Mouse (Mus musculus): Measurements from ENCODE around the gene Mapk12. TPM values are rescaled to one million over a fixed set of nuclear protein-coding genes. Genes with fewer than 3 reads are reported as not detected.

Mapk12 gene
- total and polyA plus RNA-seq, 2 experiments: 2.1 to 2.4 TPM

DNA sequence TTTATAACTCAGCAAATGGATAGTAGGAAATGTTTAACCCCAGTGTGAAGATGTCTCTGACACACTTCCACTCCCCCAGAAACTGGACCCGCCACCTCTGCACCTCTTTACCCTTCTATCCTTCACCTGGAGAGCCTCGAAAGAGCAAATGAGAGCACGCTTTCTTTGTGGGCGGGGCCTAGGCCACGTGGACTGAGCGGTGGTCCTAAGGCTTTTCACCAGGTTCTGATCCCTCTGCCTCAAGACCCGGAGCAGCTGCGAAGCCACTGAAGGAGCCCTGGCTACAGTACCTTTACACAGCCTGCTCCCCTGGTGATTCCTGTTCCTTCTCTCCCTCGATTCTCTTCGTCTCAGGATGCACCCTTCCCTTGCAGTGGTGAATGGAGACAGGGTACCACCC is 7.0 kb upstream of the Mapk12 start:
- peaks cover 2% of the 10 kb centered on the region; the same call in 1 of the 2 replicates for H3K4me1 ChIP-seq (ENCODE audit: control insufficient read depth, insufficient read depth, low read length)
- peaks cover 22% of the 10 kb centered on the region for H3K27me3 ChIP-seq (ENCODE audit: control insufficient read depth, insufficient read depth, low read length)
- TF ChIP-seq POLR2A (IDR thresholded peaks at IDR 0.05; ENCODE audit: extremely low read depth, insufficient read depth, low read length): no peak
- TF ChIP-seq CTCF (IDR thresholded peaks at IDR 0.05; ENCODE audit: low read depth, low read length): no peak
- no peak overlapping the region for H3K27ac ChIP-seq (replicated peaks; ENCODE audit: insufficient read depth, low read depth, low read length)
- no peaks in the 10 kb centered on the region for H3K36me3 ChIP-seq (ENCODE audit: control insufficient read depth, insufficient read depth, low read length)
- H3K79me2 ChIP-seq (ENCODE audit: control insufficient read depth, insufficient read depth, low read length): no peaks in the 10 kb centered on the region
- WGBS: 31% methylated on average over 10 of the region's 10 CpGs
- H3K9ac ChIP-seq (ENCODE audit: low read depth, low read length): no peak overlapping the region
- no peak overlapping the region for H3K4me3 ChIP-seq (ENCODE audit: insufficient read depth, low read depth, low read length)
- DNase-seq (ENCODE audit: extremely low read depth, low read depth, low spot score): no peak

DNA sequence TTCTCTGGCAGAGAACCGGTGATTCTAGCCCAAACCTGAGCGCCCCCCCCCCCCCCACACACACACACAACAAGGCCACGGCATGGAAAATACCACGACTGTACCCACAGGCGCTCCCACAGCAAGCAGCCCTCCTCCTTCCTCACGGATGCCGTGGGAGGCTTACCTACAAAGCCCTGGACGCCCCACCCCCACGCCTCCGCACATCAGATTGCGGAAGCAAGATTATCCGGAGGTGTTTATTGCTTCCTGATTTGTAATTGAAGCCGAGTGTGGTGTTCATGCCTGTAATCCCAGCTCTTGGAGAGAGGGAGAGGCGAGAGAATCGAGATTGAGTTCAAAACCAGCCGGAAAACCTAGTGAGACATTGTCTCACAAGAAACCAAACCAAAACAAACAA is 6.5 kb upstream of the Mapk12 start:
- Histone ChIP-seq H3K4me1 (ENCODE audit: control insufficient read depth, insufficient read depth, low read length) (peaks cover 2% of the 10 kb centered on the region; the same call in 1 of the 2 replicates), H3K9ac (ENCODE audit: low read depth, low read length) (no peak overlapping the region), H3K79me2 (ENCODE audit: control insufficient read depth, insufficient read depth, low read length) (no peaks in the 10 kb centered on the region), H3K27ac (replicated peaks; ENCODE audit: insufficient read depth, low read depth, low read length) (no peak overlapping the region), H3K36me3 (ENCODE audit: control insufficient read depth, insufficient read depth, low read length) (no peaks in the 10 kb centered on the region), H3K27me3 (ENCODE audit: control insufficient read depth, insufficient read depth, low read length) (peaks cover 22% of the 10 kb centered on the region), H3K4me3 (ENCODE audit: insufficient read depth, low read depth, low read length) (no peak overlapping the region)
- DNase-seq (ENCODE audit: extremely low read depth, low read depth, low spot score): no peak
- TF ChIP-seq CTCF (IDR thresholded peaks at IDR 0.05; ENCODE audit: low read depth, low read length) (no peak), POLR2A (IDR thresholded peaks at IDR 0.05; ENCODE audit: extremely low read depth, insufficient read depth, low read length) (no peak)
- WGBS: 15% methylated on average over 16 of the region's 16 CpGs

DNA sequence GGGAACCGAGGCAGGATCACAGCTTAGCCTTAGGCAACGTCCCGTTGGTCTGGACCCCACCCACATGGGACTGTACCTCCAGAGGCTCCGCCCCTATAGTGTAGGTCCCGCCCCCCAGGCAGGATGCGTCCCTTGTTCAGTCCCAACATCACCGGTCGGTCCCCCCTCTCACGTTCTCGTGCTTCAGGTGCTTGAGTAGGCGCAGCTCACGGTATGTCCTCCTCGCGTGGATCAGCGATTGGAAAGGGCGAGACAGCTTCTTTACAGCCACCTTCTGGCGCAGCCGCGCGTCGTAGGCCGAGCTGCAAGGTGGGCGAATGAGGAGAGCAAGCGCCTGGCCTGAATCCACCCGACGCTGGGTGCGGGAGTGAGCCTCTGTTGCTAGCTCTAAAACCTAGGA is 6.0 kb upstream of the Mapk12 start:
- no peak overlapping the region for H3K9ac ChIP-seq (ENCODE audit: low read depth, low read length)
- no peaks in the 10 kb centered on the region for H3K79me2 ChIP-seq (ENCODE audit: control insufficient read depth, insufficient read depth, low read length)
- no peak overlapping the region; the same call in 1 of the 2 replicates for H3K4me3 ChIP-seq (ENCODE audit: insufficient read depth, low read depth, low read length)
- no peak for DNase-seq (ENCODE audit: extremely low read depth, low read depth, low spot score)
- H3K36me3 ChIP-seq (ENCODE audit: control insufficient read depth, insufficient read depth, low read length): no peaks in the 10 kb centered on the region
- 18% methylated on average over 27 of the region's 27 CpGs for WGBS
- no peak overlapping the region for H3K27ac ChIP-seq (replicated peaks; ENCODE audit: insufficient read depth, low read depth, low read length)
- TF ChIP-seq CTCF (IDR thresholded peaks at IDR 0.05; ENCODE audit: low read depth, low read length) (no peak), POLR2A (IDR thresholded peaks at IDR 0.05; ENCODE audit: extremely low read depth, insufficient read depth, low read length) (no peak)
- peaks cover 2% of the 10 kb centered on the region; the same call in 1 of the 2 replicates for H3K4me1 ChIP-seq (ENCODE audit: control insufficient read depth, insufficient read depth, low read length)
- peaks cover 22% of the 10 kb centered on the region for H3K27me3 ChIP-seq (ENCODE audit: control insufficient read depth, insufficient read depth, low read length)

DNA sequence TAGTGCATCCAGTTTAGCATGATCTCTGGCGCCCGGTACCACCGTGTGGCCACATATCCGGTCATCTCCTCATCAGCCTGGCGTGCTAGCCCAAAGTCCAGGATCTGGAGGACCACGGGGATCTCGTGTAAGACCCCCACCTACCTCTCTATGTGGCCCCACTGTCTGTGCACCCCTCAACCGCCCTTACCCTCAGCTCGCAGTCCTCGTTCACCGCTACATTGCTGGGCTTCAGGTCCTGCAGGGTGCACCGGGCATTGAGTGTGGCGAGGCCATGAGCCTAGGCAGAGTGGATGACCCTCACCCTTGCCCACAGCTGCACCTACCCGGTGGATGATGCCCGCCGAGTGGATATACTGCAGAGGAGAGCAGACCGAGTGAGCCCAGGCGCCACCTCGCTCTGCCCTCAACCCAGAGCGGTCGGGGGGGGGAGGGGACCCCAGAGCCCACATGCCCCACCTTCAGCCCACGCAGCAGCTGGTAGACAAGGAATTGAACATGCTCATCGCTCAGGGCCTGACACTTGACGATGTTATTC is 5.4 kb upstream of the Mapk12 start:
- no peak overlapping the region for H3K9ac ChIP-seq (ENCODE audit: low read depth, low read length)
- no peak overlapping the region for H3K4me3 ChIP-seq (ENCODE audit: insufficient read depth, low read depth, low read length)
- no peaks in the 10 kb centered on the region for H3K79me2 ChIP-seq (ENCODE audit: control insufficient read depth, insufficient read depth, low read length)
- no peak overlapping the region for H3K27ac ChIP-seq (replicated peaks; ENCODE audit: insufficient read depth, low read depth, low read length)
- TF ChIP-seq CTCF (IDR thresholded peaks at IDR 0.05; ENCODE audit: low read depth, low read length): no peak
- no peak for TF ChIP-seq POLR2A (IDR thresholded peaks at IDR 0.05; ENCODE audit: extremely low read depth, insufficient read depth, low read length)
- no peak for DNase-seq (ENCODE audit: extremely low read depth, low read depth, low spot score)
- WGBS: 65% methylated on average over 24 of the region's 24 CpGs
- no peaks in the 10 kb centered on the region for H3K36me3 ChIP-seq (ENCODE audit: control insufficient read depth, insufficient read depth, low read length)
- peaks cover 22% of the 10 kb centered on the region for H3K27me3 ChIP-seq (ENCODE audit: control insufficient read depth, insufficient read depth, low read length)
- peaks cover 2% of the 10 kb centered on the region; the same call in 1 of the 2 replicates for H3K4me1 ChIP-seq (ENCODE audit: control insufficient read depth, insufficient read depth, low read length)

DNA sequence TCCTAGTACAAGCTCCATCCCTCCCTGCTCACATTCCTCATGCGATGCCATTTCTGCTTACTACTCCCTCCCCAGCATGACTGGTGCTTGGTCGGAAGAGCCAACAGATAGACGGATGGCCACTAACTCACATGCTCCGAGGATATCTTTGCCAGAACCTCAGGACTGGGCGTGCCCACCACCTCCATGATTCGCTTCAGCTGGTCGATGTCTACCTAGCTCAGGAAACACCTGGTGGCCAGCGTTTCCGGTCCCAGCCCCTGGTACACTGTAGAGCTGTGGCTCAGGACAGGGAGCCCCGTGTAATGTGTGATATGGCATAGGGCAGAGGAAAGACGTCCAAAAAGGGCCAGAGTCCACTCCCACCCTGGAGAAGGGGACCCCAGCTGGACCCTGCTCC is 4.5 kb upstream of the Mapk12 start:
- Histone ChIP-seq H3K4me3 (ENCODE audit: insufficient read depth, low read depth, low read length) (no peak overlapping the region), H3K27me3 (ENCODE audit: control insufficient read depth, insufficient read depth, low read length) (peaks cover 22% of the 10 kb centered on the region), H3K27ac (replicated peaks; ENCODE audit: insufficient read depth, low read depth, low read length) (no peak overlapping the region), H3K36me3 (ENCODE audit: control insufficient read depth, insufficient read depth, low read length) (no peaks in the 10 kb centered on the region), H3K4me1 (ENCODE audit: control insufficient read depth, insufficient read depth, low read length) (peaks cover 1% of the 10 kb centered on the region; the same call in 1 of the 2 replicates), H3K79me2 (ENCODE audit: control insufficient read depth, insufficient read depth, low read length) (no peaks in the 10 kb centered on the region), H3K9ac (ENCODE audit: low read depth, low read length) (no peak overlapping the region)
- 85% methylated on average over 11 of the region's 11 CpGs for WGBS
- no peak for DNase-seq (ENCODE audit: extremely low read depth, low read depth, low spot score)
- TF ChIP-seq CTCF (IDR thresholded peaks at IDR 0.05; ENCODE audit: low read depth, low read length) (no peak), POLR2A (IDR thresholded peaks at IDR 0.05; ENCODE audit: extremely low read depth, insufficient read depth, low read length) (no peak)

DNA sequence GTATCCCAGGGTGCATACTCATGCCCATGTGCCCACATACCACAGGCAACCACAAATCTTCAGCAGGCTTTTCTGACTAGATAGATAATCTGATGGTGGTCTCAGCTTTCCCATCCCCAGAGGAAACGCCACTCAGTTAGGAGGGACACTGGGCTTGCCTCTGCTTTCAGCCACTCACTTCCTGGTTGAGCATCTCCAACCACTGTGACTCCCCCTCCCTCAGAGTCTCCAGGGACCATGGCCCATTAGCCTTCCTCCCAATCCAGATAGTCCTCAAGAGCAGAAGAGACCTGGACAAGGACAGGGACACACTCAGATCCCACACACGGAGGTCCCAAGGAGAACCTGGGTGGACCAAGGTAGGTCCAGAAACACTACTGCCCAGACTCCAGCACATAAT is 2.6 kb upstream of the Mapk12 start:
- no peak overlapping the region for H3K4me3 ChIP-seq (ENCODE audit: insufficient read depth, low read depth, low read length)
- peaks cover 14% of the 10 kb centered on the region for H3K27me3 ChIP-seq (ENCODE audit: control insufficient read depth, insufficient read depth, low read length)
- WGBS: 74% methylated on average over 2 of the region's 2 CpGs
- no peak overlapping the region for H3K9ac ChIP-seq (ENCODE audit: low read depth, low read length)
- H3K4me1 ChIP-seq (ENCODE audit: control insufficient read depth, insufficient read depth, low read length): no peaks in the 10 kb centered on the region
- no peak for DNase-seq (ENCODE audit: extremely low read depth, low read depth, low spot score)
- H3K27ac ChIP-seq (replicated peaks; ENCODE audit: insufficient read depth, low read depth, low read length): no peak overlapping the region
- H3K79me2 ChIP-seq (ENCODE audit: control insufficient read depth, insufficient read depth, low read length): no peaks in the 10 kb centered on the region
- no peaks in the 10 kb centered on the region for H3K36me3 ChIP-seq (ENCODE audit: control insufficient read depth, insufficient read depth, low read length)
- no peak for TF ChIP-seq CTCF (IDR thresholded peaks at IDR 0.05; ENCODE audit: low read depth, low read length)
- TF ChIP-seq POLR2A (IDR thresholded peaks at IDR 0.05; ENCODE audit: extremely low read depth, insufficient read depth, low read length): no peak

Data from liver, adult 2 months (tissue).